Mouse (Mus musculus): Measurements from ENCODE around the gene Atg7.

GRCm38 (mm10) chr6:114857996-114858721, 215.3 kb downstream of the Atg7 start:
- no peak for TF ChIP-seq CTCF (IDR thresholded peaks at IDR 0.05; ENCODE audit: low read depth)
- no peak for TF ChIP-seq EP300 (optimal IDR thresholded peaks at IDR 0.05)

All from stomach, postnatal 0 days (tissue).